Mouse (Mus musculus): ENCODE measurements around the gene Slc25a24.

The Slc25a24 gene

DNA sequence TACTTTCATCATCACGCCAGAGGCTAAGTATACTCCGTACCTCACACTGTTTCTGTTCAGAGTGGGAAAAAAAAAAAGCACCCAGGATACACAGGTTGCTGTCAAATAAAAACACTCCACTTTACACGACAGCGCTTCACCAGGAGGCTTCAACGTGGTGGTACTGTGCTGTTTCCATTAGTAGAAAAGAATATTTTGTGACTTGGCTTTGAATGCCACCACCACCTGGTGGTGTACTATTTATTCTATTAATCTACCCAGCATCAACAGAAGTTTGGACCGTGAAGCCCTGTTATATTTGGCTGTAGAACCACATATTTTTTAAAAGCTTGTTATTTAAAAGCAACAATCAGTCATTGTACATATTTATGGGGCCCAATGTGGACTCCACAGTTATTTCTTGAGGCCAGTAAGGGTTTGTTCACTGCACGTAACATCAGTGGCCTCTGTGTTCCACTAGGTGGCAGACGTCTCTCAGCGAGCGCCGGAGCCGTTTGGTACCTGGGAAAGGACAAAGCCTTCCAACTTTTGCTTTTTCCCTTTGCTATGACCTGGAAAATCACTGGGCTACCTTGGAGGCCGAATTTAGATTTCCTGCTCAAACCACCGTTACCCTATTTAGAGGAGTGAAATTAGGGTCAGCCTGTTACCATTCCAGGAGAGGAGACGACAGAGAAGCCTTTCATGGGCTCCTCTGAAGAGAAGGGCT is 48.3 kb downstream of the Slc25a24 start:
- DNase-seq: peak; percentile 75

DNA sequence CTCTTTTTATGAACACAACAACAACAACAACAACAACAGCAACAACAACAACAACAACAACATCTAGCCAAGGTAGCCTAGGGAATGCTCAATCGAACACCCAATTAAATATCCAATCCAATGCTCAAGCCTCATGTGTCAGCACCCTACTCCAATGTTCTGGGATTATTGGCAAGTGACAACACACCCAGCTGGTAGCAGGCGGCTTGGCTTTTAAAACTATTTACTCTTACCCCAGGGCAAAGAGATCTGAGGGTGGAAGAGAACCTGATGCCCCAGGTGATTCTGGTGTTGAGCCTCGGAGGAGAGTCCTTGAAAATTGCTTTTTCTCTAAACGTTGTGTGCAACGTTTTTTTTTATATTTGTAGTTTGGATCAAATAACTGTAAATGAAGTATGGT is 51.4 kb downstream of the Slc25a24 start:
- no peak for DNase-seq

DNA sequence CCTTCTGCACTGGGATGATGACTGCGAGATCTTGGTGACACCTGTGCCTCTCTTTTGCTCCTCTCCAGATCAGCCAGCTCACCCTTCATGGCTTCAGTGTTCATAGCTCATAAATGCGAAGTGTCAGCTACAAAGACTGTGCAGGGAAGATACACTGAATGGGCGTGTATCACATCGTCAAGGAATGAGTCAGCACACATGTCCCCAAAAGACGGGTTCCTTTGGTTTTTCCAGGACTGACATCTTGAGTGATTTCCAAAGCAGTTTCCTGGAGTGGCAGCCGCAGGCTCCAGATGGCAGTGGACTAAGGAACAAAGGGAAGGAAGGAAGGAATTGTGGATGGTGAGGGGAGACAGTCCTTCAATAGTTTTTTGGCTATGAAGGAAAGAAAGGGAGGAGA is 55.8 kb downstream of the Slc25a24 start:
- DNase-seq: no peak

DNA sequence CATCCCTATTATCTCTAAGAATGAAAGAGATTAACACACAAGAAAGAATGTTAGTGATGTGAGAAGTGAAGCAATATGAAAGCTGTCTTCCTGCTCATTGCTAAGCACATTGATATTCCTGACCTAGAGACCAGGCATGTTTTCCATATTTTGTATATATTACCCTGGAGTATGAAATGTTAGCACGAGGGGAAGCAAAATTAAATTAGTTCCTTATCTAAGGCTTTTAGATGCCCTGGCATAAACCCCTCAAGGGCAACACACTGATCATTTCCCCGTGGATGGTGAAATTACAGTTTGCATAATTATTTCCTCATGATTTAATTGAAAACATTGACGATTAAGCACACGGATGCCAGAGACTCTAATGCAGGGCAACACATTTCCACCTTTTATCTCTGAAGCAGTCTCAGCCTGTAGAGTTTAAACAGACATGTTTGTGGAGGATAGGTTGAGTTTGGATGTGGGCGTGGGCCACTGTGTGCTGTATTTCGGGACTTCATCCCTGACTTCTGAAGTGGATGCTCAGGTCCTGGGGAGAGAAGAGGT is 56.7 kb downstream of the Slc25a24 start:
- DNase-seq: no peak

DNA sequence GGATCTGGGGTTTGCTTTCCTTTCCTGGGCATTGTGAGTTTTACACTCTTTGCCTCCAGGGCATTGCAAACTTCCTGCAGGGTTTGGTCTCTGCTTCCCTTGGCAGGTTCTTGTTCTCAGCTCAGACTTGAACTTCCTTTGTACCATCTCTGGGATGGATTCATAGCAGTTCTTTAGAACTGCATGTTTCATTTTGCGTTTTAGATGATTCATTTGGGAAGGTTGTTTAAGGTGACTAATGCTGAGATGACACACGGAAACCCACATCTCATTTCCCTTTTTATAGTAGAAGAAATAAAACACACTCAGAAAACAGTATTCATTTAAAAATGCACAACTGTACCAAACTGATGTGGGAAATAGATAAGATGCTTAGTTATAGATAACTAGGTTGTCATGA is 73.2 kb downstream of the Slc25a24 start:
- no peak for DNase-seq

DNA sequence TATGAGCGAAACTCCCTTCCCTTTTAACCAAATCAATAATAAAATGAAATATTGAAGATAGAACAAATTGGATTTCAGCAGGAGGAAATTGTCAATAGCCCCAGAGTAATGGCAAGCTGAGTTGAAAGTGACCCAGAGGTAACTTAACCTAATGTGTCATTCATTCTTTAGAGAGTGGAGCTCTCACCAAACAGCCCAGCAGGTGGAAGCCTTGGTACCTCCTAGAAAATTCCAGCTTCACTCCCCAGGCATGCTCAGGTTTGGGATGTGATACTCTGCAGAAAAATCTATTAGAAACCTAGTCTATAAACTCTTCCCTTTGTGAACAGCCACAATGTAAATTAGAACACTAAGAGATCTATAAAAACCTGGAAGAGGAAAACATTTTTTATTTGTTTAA is 76.3 kb downstream of the Slc25a24 start:
- no peak for DNase-seq

DNA sequence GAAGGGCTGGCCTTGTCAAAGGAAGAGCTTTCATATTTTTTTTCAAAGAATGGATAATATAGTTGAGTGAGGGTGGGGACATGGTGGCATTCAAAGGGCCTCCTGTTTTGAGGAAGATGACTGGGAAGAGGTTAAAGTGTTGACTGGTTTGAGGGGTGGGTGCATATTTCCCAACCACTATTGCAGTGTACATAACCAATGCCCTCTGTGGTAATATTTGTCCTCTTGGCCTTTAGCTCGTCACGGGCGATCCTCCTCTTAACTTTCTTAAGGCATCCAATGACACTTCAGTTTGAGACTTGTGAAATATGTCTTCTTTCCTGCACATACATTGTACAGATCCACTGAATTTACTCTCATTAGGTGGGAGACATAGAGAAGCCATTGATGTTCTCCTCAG is 89.4 kb downstream of the Slc25a24 start:
- no peak for DNase-seq

DNA sequence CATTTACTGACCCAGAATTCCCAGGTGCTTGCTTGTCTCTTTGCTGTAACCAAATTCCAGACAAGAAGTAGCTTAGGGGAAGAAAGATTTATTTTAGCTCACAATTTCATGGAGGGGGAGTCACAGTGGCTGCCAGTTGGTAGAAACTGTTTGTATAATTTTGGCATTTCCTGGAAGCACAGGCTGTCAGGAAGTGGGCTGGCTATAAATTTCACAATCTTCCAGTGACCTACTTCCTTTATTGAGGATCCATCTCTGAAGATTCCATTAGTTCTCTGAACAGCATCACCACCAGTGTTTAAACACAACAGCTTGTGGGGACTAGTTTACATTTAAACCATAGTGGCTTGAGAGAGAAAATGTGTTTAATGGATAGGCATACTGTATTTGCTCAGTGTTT is 93.4 kb downstream of the Slc25a24 start:
- DNase-seq: no peak
